Mouse (Mus musculus) mature B cell (primary cell): Measurements from ENCODE around the gene Zswim8.

ENCODE experiments used
- in situ Hi-C: fragments of 300-500 bp; cut with MboI; formaldehyde crosslinking; loops from 2 replicates; pipeline ENCODE4 v1.14.3; 2019

Zswim8 gene

GRCm38 (mm10) chr14:20707201-20708190 lies at the start of gene Zswim8:
Zswim8 (plus strand) TSS chr14:20707552.
- in situ Hi-C loops = no loop called here

DNA sequence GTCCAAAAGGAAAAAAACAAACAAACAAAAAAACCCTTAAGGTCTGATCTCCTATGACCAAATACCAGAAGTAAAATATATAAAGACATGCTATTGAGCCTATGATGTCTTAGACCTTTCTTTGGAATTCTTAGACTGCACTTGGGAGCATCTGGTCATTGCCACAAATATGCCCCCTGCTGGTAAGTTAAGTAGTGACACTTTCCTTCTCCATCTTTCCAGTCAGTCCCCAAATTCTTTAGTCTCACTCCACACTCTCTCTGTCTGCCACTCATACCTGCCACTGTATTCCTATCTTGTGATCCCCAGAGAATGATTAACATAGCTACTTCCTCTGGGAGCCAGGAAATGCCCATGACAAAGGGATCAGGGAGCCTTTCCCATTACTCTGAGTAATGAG lies 49.0 kb upstream of the Zswim8 start:
- in situ Hi-C loops = loop anchor here (5.0 kb wide), 1 partner anchor 81 kb away; no protein-coding TSS in a partner anchor

GRCm38 (mm10) chr14:20658902-20659301 lies 48.5 kb upstream of the Zswim8 start:
- in situ Hi-C loops = loop anchor here (5.0 kb wide), 1 partner anchor 82 kb away; no protein-coding TSS in a partner anchor

DNA sequence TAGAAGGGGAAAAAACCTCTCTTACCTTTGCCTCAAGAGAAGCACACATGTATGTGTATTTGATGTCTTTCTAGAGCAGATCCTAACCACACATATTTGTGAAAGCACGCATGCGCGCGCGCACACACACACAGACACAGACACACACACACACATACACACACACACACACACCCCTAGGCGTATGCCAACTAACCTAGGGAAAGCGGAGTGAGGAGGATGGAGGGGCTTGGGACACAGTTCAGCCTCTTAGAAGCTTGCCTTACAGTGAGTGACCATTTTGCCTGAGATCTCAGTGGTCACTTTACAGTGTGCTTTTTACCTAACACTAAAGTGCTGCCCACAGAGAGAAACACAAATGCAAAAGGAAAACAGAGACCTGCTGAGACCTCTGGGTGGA lies 47.7 kb upstream of the Zswim8 start:
- in situ Hi-C loops = loop anchor here (5.0 kb wide), 1 partner anchor 82 kb away; no protein-coding TSS in a partner anchor

- in situ Hi-C loops = no loop called here
Measured at GRCm38 (mm10) chr14:20660827-20661660, 46.3 kb upstream of the Zswim8 start.

GRCm38 (mm10) chr14:20661661-20662331 lies 45.6 kb upstream of the Zswim8 start:
- in situ Hi-C loops = no loop called here

DNA sequence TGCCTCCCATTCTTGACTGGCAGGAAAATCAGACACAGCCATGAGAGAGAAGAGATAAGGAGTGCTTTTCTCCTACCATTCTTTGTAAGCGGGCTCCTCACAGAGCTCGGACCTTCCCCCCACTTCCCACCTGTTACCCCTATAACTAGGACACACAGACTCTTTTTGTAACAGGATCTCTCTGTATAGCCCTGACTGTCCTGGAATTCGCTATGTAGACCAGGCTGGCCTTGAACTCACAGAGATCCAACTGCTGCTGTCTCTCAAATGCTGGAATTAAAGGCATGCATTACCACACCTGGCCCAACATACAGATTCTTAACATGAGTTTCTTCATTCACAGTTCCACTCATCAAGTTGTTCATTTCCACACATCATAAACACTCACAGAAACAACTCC lies 44.6 kb upstream of the Zswim8 start:
- in situ Hi-C loops = no loop called here

- in situ Hi-C loops = no loop called here
Measured at GRCm38 (mm10) chr14:20663601-20664000, 43.8 kb upstream of the Zswim8 start.

- in situ Hi-C loops = no loop called here
Measured at GRCm38 (mm10) chr14:20664436-20664835, 42.9 kb upstream of the Zswim8 start.

DNA sequence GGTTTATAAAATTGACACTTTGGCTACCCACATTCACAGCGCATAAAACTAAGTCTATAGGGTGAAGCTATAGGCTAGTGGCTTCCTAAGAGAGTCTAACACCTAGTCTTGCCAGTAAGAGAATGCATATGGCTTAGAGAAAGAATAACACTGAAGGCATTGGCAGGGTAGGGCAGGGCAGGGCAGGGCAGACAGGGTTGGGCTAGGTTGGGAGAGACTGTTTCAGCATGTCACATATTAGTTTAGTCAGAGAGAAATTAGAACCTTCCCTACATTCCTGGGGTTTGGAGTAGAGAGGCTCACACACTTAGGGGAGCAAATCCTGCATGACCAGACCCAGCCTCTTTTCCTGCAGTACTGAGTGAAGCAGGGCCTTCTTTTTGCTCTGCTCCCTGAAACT lies 39.9 kb upstream of the Zswim8 start:
- in situ Hi-C loops = no loop called here

GRCm38 (mm10) chr14:20668154-20668810 lies 39.1 kb upstream of the Zswim8 start, which contains the start of gene Synpo2l:
Synpo2l (minus strand) TSS chr14:20668354.
- in situ Hi-C loops = no loop called here

DNA sequence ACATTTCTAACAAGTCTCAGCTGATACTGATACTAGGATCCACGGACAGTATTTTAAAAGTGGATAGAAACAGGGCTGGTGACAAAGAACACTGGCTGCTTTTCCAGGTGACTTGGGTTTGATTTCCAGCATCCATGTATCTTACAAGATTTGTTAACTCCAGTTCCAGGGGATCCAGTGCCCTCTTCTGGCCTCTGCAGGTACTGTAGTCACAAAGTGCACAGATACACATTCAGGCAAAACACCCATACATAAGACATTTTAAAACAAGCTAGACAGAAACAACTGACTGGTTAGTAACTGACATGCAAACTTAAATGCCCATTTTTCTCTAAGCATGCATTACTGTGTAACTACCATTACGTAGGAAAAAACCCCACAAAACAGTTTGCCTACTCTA lies 34.4 kb upstream of the Zswim8 start:
- in situ Hi-C loops = no loop called here

DNA sequence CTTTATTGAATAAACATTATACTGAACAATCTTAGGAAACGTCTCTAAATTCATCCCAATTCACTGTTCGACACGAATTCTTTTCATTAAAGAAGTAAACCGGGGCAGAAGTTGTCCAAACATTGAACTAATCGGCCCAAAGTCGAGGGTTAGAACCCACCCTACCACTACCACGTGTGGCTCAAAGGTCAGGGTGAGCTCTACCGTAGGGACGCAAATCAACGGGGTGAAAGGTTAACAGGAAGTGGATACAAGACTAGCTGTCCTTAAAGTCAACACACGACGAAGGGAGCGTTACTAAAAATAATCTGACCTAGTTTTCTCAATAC lies 33.7 kb upstream of the Zswim8 start:
- in situ Hi-C loops = no loop called here

GRCm38 (mm10) chr14:20674064-20674833 lies 33.1 kb upstream of the Zswim8 start, which contains the start of gene Sec24c:
Sec24c (plus strand) TSS chr14:20674308.
- in situ Hi-C loops = no loop called here

GRCm38 (mm10) chr14:20677906-20678305 lies 29.4 kb upstream of the Zswim8 start:
- in situ Hi-C loops = no loop called here

DNA sequence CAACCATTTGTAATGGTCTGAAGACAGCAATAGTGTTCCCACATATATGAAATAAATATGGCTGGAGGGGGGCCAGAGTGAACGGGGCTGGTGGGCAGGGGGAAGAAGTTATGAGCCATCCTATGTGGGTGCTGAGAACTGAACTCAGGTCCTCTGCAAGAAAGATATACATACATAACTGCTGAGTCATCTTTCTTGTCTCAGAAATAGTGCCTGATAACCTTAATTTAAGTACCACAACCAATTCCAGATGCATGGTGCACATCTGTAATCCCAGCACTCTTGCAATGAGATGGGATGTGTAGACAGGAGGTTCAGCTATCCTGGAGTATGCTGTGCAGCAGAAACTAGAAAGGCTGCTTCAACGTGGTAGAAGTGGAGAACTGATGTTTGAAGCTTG lies 25.6 kb upstream of the Zswim8 start:
- in situ Hi-C loops = no loop called here

DNA sequence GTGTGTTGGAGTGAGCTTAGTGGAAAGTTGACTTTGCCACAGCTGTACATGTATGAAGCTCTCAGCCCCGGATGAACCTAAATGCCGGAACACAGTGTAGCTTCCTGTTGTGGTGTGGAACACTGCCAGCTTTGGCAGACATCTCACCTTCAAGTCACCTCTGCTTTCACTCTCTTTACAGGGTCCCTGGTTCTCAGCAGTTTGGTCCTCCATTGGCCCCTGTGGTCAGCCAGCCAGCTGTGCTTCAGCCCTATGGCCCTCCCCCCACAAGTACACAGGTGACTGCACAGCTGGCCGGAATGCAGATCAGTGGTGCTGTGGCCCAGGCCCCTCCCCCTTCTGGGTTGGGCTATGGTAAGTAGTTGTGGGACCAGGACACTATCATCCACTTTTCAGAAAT lies 24.9 kb upstream of the Zswim8 start:
- in situ Hi-C loops = no loop called here

DNA sequence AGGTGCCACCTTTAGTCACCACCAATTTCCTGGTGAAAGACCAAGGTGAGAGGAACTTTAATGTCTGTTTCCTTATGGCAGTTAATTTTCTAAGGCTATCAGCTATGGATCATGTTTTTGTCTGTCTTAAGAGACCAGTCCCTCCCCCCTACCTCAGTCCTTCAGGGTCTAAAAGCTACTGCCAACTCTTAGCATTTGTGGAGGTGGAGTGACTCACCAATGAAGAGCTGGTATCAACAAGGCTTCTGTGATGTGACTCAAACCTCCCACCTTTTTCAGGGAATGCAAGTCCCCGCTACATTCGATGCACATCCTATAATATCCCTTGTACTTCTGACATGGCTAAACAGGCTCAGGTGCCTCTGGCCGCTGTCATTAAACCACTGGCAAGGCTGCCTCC lies 20.8 kb upstream of the Zswim8 start:
- in situ Hi-C loops = no loop called here

DNA sequence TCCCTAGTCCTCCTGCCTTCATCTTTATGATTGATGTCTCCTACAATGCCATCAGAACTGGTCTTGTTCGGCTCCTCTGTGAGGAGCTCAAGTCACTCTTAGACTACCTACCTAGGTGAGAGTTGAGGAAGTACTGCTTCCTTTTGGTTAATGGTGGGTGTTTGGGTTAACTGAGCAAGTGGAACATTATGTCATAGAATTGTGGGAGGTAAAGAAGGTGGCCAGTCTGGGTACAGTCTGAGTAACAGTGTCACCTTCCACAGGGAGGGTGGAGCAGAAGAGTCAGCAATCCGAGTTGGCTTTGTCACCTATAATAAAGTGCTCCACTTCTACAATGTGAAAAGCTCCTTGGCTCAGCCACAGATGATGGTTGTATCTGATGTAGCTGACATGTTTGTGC lies 18.3 kb upstream of the Zswim8 start:
- in situ Hi-C loops = no loop called here

- in situ Hi-C loops = no loop called here
Measured at GRCm38 (mm10) chr14:20691772-20692171, 15.6 kb upstream of the Zswim8 start.
